Mouse (Mus musculus) heart, embryonic 13.5 days (tissue): ENCODE results near the gene Pum1. TPM values are rescaled to one million over a fixed set of nuclear protein-coding genes. Genes with fewer than 3 reads are reported as not detected.

Experiments
- ATAC-seq: fragments of 200-750 bp; cut with Nextera tagmentation; 2 replicates; pipeline ENCODE4 v1.8.0; 2017; ENCODE audit warnings: moderate TSS enrichment; ENCODE audit not compliant: insufficient number of reproducible peaks, low FRiP score, low TSS enrichment; ENCODE audit errors: extremely low read depth
- H3K27ac ChIP-seq: fragments of 300-500 bp; sonication (generic); replicated peaks from 2 replicates; pipeline ENCODE4 v1.5.1; 2015; ENCODE audit warnings: moderate library complexity, mild to moderate bottlenecking, inconsistent platforms
- H3K27me3 ChIP-seq: fragments of 300-500 bp; sonication (generic); replicated peaks from 2 replicates; pipeline ENCODE4 v1.6.1; 2015; ENCODE audit warnings: mild to moderate bottlenecking, inconsistent platforms
- H3K36me3 ChIP-seq: fragments of 300-500 bp; sonication (generic); 2 replicates; pipeline ENCODE4 v1.6.1; 2015; ENCODE audit warnings: mild to moderate bottlenecking, inconsistent platforms
- H3K4me1 ChIP-seq: fragments of 300-500 bp; sonication (generic); 2 replicates; pipeline ENCODE4 v1.6.1; 2015; ENCODE audit warnings: inconsistent platforms
- H3K4me2 ChIP-seq: fragments of 300-500 bp; sonication (generic); 2 replicates; pipeline ENCODE4 v1.6.1; 2015; ENCODE audit warnings: inconsistent platforms, mild to moderate bottlenecking, moderate library complexity
- H3K4me3 ChIP-seq: fragments of 300-500 bp; sonication (generic); 2 replicates; pipeline ENCODE4 v1.5.1; 2015; ENCODE audit warnings: moderate library complexity, mild to moderate bottlenecking, inconsistent platforms
- H3K9ac ChIP-seq: fragments of 300-500 bp; sonication (generic); 2 replicates; pipeline ENCODE4 v1.6.1; 2015; ENCODE audit warnings: inconsistent platforms, mild to moderate bottlenecking, moderate library complexity
- H3K9me3 ChIP-seq: fragments of 300-500 bp; sonication (generic); 2 replicates; pipeline ENCODE4 v1.6.1; 2016; ENCODE audit warnings: inconsistent platforms
- WGBS: fragments of 180-500 bp; shearing (Covaris S2); methylation state at CpG from one replicate; pipeline ENCODE4 v1.1.7; 2015; ENCODE audit warnings: mixed read lengths; 5-methylcytosine and 5-hydroxymethylcytosine counted together
- polyA plus RNA-seq: library from polyadenylated mRNA; unstranded; fragments of >200 nt; fragmentation: Nextera tagmentation; extraction: Ambion mirVana; gene quantifications from 2 replicates; pipeline ENCODE4 v1.2.1, GENCODE M21; 2015

Pum1 gene
- polyA plus RNA-seq, 1 experiment from 2014 or later, result 53.3 TPM

DNA sequence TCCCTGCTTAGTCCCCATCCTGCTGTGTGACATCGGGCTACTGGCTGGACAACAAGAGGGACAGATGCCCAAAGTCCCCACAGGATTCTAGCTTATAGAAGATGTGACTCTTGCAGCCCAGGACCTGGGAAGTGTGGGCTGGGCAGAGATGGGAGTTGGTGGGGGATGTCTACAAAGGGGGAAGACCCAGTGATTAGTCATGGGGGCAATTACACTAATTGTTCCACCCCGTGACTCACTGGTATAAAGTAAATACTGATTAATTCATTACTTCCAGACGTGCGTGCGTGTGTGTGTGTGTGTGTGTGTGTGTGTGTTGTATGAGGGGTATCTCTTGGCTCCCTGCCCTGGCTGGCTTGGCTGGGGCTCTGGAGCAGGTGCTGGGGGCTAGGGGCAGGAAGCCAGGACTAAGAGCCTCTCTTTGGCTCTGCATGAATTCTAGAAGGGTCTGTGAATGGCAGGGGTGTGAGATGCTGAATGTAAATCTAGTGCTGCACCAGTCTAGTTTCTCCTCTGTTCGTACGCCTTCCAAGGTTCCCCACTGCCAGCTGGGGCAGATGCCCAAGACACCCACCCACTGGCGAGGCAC lies 151.7 kb downstream of the Pum1 start:
- H3K4me2 ChIP-seq, result no peak overlapping the region
- no peak overlapping the region for H3K4me3 ChIP-seq
- no peak overlapping the region for H3K9ac ChIP-seq
- ATAC-seq, result no peak
- no peak overlapping the region for H3K27ac ChIP-seq
- peaks cover 12% of the 10 kb centered on the region for H3K36me3 ChIP-seq
- 62% methylated on average over 8 of the region's 8 CpGs for WGBS
- peaks cover 22% of the 10 kb centered on the region for H3K4me1 ChIP-seq
- H3K9me3 ChIP-seq, result no peaks in the 10 kb centered on the region
- no peaks in the 10 kb centered on the region for H3K27me3 ChIP-seq

- Histone ChIP-seq H3K27me3 (no peaks in the 10 kb centered on the region), H3K9me3 (no peaks in the 10 kb centered on the region), H3K27ac (no peak overlapping the region), H3K36me3 (peaks cover 12% of the 10 kb centered on the region), H3K4me3 (no peak overlapping the region), H3K9ac (no peak overlapping the region), H3K4me2 (no peak overlapping the region), H3K4me1 (peaks cover 21% of the 10 kb centered on the region)
- no peak for ATAC-seq
- 74% methylated on average over 8 of the region's 8 CpGs for WGBS
These were observed 152.7 kb downstream of the Pum1 start for GRCm38 (mm10) chr4:130815860-130816259.

DNA sequence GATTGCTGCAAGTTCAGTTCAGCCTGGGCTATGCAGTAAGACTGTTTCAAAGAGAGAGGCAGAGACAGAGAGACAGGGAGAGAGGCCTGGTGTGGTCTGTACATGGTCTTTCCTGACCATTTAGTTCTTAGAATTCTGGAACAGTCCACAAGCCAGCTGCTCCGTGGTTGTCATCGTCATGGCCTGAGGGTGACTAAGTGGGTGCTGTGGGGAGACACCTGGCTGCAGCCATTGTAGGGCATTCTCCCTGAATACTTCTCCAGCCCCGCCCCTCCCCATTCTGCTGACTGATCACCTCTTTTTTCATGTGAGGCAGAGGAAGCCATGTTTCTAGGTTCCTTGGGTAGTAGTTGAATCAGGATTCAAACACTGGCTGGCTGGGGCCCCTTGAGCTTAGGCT lies 156.7 kb downstream of the Pum1 start:
- Histone ChIP-seq H3K27me3 (no peaks in the 10 kb centered on the region), H3K4me1 (peaks cover 6% of the 10 kb centered on the region), H3K4me3 (no peak overlapping the region), H3K36me3 (peaks cover 45% of the 10 kb centered on the region), H3K9ac (no peak overlapping the region), H3K9me3 (no peaks in the 10 kb centered on the region), H3K27ac (no peak overlapping the region), H3K4me2 (no peak overlapping the region)
- 72% methylated on average over 3 of the region's 3 CpGs for WGBS
- ATAC-seq, result no peak

GRCm38 (mm10) chr4:130820594-130821255 lies 157.6 kb downstream of the Pum1 start:
- Histone ChIP-seq H3K9ac (no peak overlapping the region; the same call in 1 of the 2 replicates), H3K4me3 (no peak overlapping the region), H3K4me1 (0 out of 2 replicates have a peak, but pooled peaks cover 2% of the 10 kb centered on the region), H3K36me3 (peaks cover 51% of the 10 kb centered on the region), H3K27me3 (no peaks in the 10 kb centered on the region), H3K27ac (peak overlapping the region; percentile 45; the same call in 1 of the 2 replicates), H3K4me2 (no peak overlapping the region), H3K9me3 (no peaks in the 10 kb centered on the region)
- 63% methylated on average over 7 of the region's 7 CpGs for WGBS
- no peak for ATAC-seq

- H3K36me3 ChIP-seq, result peaks cover 13% of the 10 kb centered on the region
- H3K27me3 ChIP-seq, result no peaks in the 10 kb centered on the region
- no peak overlapping the region for H3K4me3 ChIP-seq
- H3K27ac ChIP-seq, result peak overlapping the region; percentile 64
- H3K4me2 ChIP-seq, result peak overlapping the region; percentile 38
- 18% methylated on average over 18 of the region's 18 CpGs for WGBS
- H3K9me3 ChIP-seq, result no peaks in the 10 kb centered on the region
- peaks cover 18% of the 10 kb centered on the region for H3K4me1 ChIP-seq
- ATAC-seq, result peak; percentile 67; the same call in 1 of the 2 replicates
- peak overlapping the region; percentile 24 for H3K9ac ChIP-seq
These were observed 165.9 kb downstream of the Pum1 start for GRCm38 (mm10) chr4:130828851-130829673.

Other genes with a start within 250 kb of the Pum1 start
- gene Nkain1, start 89.1 kb upstream of the Pum1 start, polyA plus RNA-seq, result 0.37 and 0.72 TPM in 2 replicates
- 21.7 and 23.9 TPM in 2 replicates for gene Sdc3, start 129.2 kb downstream of the Pum1 start, polyA plus RNA-seq
- gene Laptm5, start 249.8 kb downstream of the Pum1 start, polyA plus RNA-seq, result 20.1 and 25.9 TPM in 2 replicates